Mouse (Mus musculus) intestine, embryonic 14.5 days (tissue): ENCODE results near the gene Gse1. TPM values are rescaled to one million over a fixed set of nuclear protein-coding genes. Genes with fewer than 3 reads are reported as not detected.

Experiments
- ATAC-seq: fragments of 200-750 bp; cut with Nextera tagmentation; replicated peaks from 2 replicates; pipeline ENCODE4 v1.8.0; 2017; ENCODE audit warnings: low read depth, moderate number of reproducible peaks, moderate TSS enrichment, moderate library complexity; ENCODE audit not compliant: low FRiP score, low TSS enrichment
- DNase-seq: peaks from one replicate; pipeline ENCODE4 v3.0.0-alpha.2; 2018; ENCODE audit warnings: low spot score
- H3K27ac ChIP-seq: fragments of 300-500 bp; sonication (generic); 2 replicates; pipeline ENCODE4 v1.5.1; 2014; ENCODE audit warnings: low read depth, mild to moderate bottlenecking, control low read depth
- H3K27me3 ChIP-seq: fragments of 300-500 bp; sonication (generic); replicated peaks from 2 replicates; pipeline ENCODE4 v1.6.1; 2014; ENCODE audit warnings: low read length, control low read depth; ENCODE audit not compliant: control insufficient read depth, insufficient read depth
- H3K36me3 ChIP-seq: fragments of 300-500 bp; sonication (generic); 2 replicates; pipeline ENCODE4 v1.6.1; 2014; ENCODE audit warnings: low read length, control low read depth; ENCODE audit not compliant: control insufficient read depth, insufficient read depth
- H3K4me1 ChIP-seq: fragments of 300-500 bp; sonication (generic); replicated peaks from 2 replicates; pipeline ENCODE4 v1.6.1; 2014; ENCODE audit warnings: low read length, control low read depth, mixed read lengths; ENCODE audit not compliant: control insufficient read depth, insufficient read depth
- H3K4me2 ChIP-seq: fragments of 300-500 bp; sonication (generic); 2 replicates; pipeline ENCODE4 v1.6.1; 2014; ENCODE audit warnings: low read length
- H3K4me3 ChIP-seq: fragments of 300-500 bp; sonication (generic); 2 replicates; pipeline ENCODE4 v1.5.1; 2014; ENCODE audit warnings: low read depth, low read length, control low read depth, mixed read lengths
- H3K9ac ChIP-seq: fragments of 300-500 bp; sonication (generic); 2 replicates; pipeline ENCODE4 v1.6.1; 2014; ENCODE audit warnings: mild to moderate bottlenecking, low read length
- H3K9me3 ChIP-seq: fragments of 300-500 bp; sonication (generic); 2 replicates; pipeline ENCODE4 v1.6.1; 2016; ENCODE audit warnings: low read length, control low read depth; ENCODE audit not compliant: control insufficient read depth
- WGBS: fragments of 180-500 bp; shearing (Covaris S2); extraction: QIAGEN DNeasy Blood & Tissue Kit; methylation state at CpG from one replicate; pipeline ENCODE4 v1.1.7; 2014; 5-methylcytosine and 5-hydroxymethylcytosine counted together
- polyA plus RNA-seq: library from polyadenylated mRNA; unstranded; fragments of >200 nt; fragmentation: Nextera tagmentation; extraction: Ambion mirVana; gene quantifications from 2 replicates; pipeline ENCODE4 v1.2.1, GENCODE M21; 2014

Gene Gse1
- polyA plus RNA-seq, 1 experiment from 2014 or later, result 13.3 TPM

DNA sequence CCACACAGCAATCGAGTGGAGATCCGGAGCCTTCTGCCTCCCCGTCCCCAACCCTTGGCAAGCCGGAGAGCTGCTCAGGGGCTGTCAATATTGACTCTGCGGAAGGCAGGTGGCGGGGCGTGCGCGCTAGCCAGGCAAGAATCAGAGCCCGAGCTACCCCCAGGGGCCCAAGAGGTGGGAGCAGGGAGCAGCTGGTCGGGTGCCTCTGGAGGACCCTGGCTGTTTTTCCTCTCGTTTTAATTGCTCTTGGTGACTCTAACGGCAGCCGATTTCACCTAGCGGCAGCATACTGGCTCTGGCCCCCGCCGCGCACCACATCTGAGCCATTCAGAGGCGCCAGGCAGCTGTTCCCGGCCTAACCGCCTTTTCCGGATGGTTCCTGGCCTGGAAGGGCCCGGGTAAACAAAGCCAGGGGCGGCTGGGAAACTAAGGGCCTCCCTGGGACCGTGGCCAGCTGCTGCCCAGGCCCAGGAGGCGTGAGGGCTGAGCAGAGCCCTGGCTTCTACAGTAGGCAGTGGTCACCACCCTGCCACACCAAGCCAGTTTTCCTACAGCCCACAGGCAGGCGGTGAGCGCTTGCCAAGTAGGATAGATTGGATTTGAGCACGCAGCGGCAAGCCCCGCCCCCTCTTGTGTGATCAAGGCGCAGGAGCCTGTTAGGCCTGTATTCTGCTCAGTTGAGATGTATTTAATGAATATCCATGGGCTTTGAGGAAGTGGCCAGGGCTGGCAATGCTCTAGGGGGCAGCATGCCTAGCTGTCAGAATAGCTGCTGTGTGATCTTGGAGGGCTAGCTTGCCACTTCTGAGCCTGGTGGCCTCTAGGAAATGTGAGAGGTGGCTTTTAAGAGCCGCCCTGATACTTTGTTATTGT lies 188.5 kb downstream of the Gse1 start:
- Histone ChIP-seq H3K36me3 (no peaks in the 10 kb centered on the region), H3K27me3 (no peaks in the 10 kb centered on the region), H3K4me1 (peaks cover 52% of the 10 kb centered on the region), H3K4me3 (no peak overlapping the region), H3K9me3 (no peaks in the 10 kb centered on the region), H3K9ac (peak overlapping the region; percentile 14), H3K4me2 (peak overlapping the region; percentile 36), H3K27ac (peak overlapping the region; percentile 87)
- ATAC-seq (peak; percentile 70), DNase-seq (peak; percentile 89)
- 3% methylated on average over 33 of the region's 33 CpGs for WGBS

DNA sequence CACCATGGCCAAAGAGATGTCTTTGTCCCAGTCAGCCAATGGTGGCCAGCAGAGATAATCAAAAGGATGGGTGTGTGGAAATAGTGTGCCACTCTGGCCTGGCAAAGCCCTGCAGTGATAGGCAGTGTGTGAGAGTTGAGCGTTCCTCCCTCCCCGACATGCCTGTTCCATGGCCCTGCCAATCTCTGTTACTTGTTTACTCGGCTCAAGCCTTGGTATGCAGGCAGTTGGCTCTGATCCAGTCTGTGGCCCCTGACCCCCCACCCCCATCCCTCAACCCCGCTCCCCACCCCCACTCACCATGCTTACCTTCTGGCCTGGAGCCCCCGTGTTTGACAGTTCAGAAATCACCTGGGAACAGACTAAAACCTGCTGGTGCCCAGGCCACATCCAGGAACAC lies 189.9 kb downstream of the Gse1 start:
- H3K9ac ChIP-seq, result no peak overlapping the region
- WGBS, result 45% methylated on average over 5 of the region's 5 CpGs

DNA sequence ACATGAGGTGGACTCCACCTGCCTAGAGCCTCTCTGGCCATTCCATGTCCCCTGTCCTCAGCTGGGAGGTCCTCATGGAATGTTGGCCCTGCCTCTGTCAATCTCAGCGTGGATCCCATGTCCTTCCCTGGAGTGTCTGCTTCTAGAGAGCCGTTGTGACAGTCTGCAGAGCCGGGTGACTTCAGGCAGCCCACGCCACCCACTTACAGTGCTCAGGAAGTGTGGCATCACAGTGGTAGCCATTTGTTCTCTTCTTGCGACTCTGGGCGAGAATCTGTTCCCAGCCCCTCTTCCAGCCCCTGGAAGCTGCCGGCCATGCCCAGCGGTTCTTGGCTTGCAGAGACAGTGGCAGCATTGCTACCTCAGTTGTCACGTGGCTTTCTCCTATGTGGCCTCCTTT lies 191.4 kb downstream of the Gse1 start:
- H3K9ac ChIP-seq, result no peak overlapping the region
- H3K4me1 ChIP-seq, result peaks cover 59% of the 10 kb centered on the region
- 80% methylated on average over 9 of the region's 9 CpGs for WGBS
- no peak overlapping the region for H3K4me2 ChIP-seq
- no peak for DNase-seq
- H3K27ac ChIP-seq, result no peak overlapping the region
- no peaks in the 10 kb centered on the region for H3K27me3 ChIP-seq
- ATAC-seq, result no peak
- no peaks in the 10 kb centered on the region for H3K9me3 ChIP-seq
- no peaks in the 10 kb centered on the region for H3K36me3 ChIP-seq
- H3K4me3 ChIP-seq, result no peak overlapping the region

More for the DNA sequence above, 189.9 kb downstream of the Gse1 start:
- ATAC-seq (no peak), DNase-seq (no peak)
- Histone ChIP-seq H3K4me1 (peaks cover 54% of the 10 kb centered on the region), H3K27ac (0 out of 2 replicates have a peak overlapping the region, but pooled peaks have one; percentile 2), H3K4me2 (no peak overlapping the region), H3K36me3 (no peaks in the 10 kb centered on the region), H3K4me3 (no peak overlapping the region), H3K9me3 (no peaks in the 10 kb centered on the region), H3K27me3 (no peaks in the 10 kb centered on the region)

DNA sequence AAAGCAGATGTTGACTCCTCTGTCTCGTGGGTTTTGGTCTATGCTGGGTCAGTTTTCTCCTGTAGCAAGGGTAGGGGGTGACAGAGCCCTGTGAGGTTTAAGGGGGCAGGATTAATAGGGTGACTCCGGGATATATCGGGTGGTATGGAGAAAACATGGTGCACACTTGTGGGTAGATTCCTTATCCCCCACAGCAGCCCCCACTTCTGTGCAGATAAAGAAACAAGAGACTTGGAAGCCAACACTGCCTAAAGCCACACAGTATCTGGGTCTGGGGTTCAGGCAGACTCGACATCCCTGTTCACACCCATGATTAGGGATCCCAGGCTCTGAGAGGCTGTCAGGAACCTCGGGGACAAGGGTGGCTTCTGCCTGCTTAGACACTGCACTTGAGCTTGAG lies 192.0 kb downstream of the Gse1 start:
- H3K4me3 ChIP-seq, result no peak overlapping the region
- H3K27me3 ChIP-seq, result no peaks in the 10 kb centered on the region
- H3K4me2 ChIP-seq, result no peak overlapping the region
- no peak for ATAC-seq
- H3K27ac ChIP-seq, result no peak overlapping the region
- WGBS, result 79% methylated on average over 5 of the region's 5 CpGs
- H3K36me3 ChIP-seq, result no peaks in the 10 kb centered on the region
- H3K9ac ChIP-seq, result no peak overlapping the region
- DNase-seq, result no peak
- no peaks in the 10 kb centered on the region for H3K9me3 ChIP-seq
- peaks cover 65% of the 10 kb centered on the region for H3K4me1 ChIP-seq

DNA sequence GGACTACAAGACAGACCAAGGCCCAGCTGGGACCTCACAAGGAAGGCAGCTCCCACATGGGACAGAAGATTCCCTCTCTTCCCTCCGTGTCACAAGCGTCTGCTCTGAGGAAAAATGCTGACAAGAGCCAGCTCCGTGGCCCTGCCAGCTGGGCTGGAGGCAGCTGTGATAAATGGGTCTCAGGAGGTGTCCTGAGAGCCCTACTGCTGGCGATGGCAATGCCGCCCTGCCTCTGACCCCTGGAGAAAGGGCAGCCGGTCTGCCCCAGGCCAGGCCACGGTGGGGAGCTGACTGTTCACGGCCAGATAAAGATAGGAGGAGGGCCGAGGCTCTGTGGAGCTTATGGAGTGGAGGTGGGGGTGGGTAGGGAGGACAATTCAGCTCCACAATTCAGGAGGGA lies 193.4 kb downstream of the Gse1 start:
- no peaks in the 10 kb centered on the region for H3K36me3 ChIP-seq
- ATAC-seq (no peak), DNase-seq (no peak)
- H3K9ac ChIP-seq, result no peak overlapping the region
- peaks cover 67% of the 10 kb centered on the region for H3K4me1 ChIP-seq
- H3K27me3 ChIP-seq, result no peaks in the 10 kb centered on the region
- WGBS, result 18% methylated on average over 9 of the region's 9 CpGs
- no peak overlapping the region for H3K4me2 ChIP-seq
- no peak overlapping the region for H3K4me3 ChIP-seq
- no peaks in the 10 kb centered on the region for H3K9me3 ChIP-seq
- H3K27ac ChIP-seq, result no peak overlapping the region

DNA sequence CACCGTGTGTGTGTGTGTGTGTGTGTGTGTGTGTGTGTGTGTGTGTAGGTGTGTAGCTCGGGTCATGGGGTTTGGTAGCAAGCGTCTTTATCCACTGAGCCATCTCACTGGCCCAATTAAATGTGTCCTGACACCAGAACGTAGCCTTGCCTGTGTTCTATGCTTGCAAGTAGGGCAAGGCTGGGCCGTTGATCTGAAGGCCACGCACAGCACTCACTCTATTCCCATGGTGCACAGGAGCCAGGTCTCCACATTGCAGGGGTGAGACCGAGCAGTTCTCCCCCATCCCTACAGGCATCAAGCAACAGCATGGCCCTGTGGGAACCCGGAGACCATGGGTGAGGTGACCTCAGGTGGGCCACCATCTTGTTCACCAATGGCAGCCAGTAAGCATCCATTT lies 194.0 kb downstream of the Gse1 start:
- Histone ChIP-seq H3K9me3 (no peaks in the 10 kb centered on the region), H3K4me1 (peaks cover 67% of the 10 kb centered on the region), H3K4me3 (no peak overlapping the region), H3K27me3 (no peaks in the 10 kb centered on the region), H3K36me3 (no peaks in the 10 kb centered on the region), H3K27ac (no peak overlapping the region), H3K4me2 (no peak overlapping the region), H3K9ac (no peak overlapping the region)
- no peak for ATAC-seq
- WGBS, result 87% methylated on average over 8 of the region's 8 CpGs
- DNase-seq, result no peak

DNA sequence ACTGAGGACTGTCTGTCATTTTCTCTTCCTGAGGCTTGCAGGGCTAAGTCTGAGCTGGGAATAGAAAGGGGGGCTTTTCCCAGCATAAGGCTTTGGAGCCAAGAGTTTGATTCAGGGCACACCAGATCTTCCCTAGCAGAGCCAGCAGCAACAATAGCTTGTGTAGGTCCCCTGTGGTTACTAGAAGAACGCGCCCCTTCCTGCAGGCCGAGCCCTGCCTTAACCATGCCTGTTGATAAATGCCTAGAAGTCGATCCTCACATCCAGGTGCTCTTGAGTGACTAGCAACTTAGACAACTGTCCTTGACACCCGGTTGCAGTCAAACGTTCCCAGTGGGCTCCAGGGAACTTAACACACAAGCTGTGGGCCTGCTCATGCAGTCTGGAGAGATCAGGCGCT lies 195.3 kb downstream of the Gse1 start:
- no peak overlapping the region for H3K4me2 ChIP-seq
- no peak overlapping the region for H3K27ac ChIP-seq
- H3K36me3 ChIP-seq, result no peaks in the 10 kb centered on the region
- H3K27me3 ChIP-seq, result no peaks in the 10 kb centered on the region
- WGBS, result 55% methylated on average over 7 of the region's 7 CpGs
- ATAC-seq (no peak), DNase-seq (no peak)
- H3K4me1 ChIP-seq, result peaks cover 56% of the 10 kb centered on the region
- no peak overlapping the region for H3K4me3 ChIP-seq
- no peaks in the 10 kb centered on the region for H3K9me3 ChIP-seq
- no peak overlapping the region for H3K9ac ChIP-seq

DNA sequence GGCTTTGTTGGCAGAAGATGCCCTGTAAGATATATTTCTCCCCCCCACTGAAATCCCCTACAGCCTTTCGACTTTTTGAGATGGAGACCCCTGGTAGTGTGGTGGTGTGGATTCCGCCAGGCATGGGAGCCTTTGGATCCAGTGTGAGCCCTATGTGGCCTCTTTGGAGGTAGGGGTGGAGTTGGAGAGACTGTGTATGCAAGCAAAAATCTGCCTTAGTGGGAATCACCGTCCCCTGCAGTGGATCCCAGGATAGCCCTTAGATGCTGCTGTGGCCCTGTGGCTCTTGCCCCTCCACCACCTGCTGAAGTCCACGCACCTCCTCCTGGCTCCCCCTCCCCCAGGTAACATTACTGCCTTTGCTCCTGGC lies 196.6 kb downstream of the Gse1 start:
- Histone ChIP-seq H3K4me2 (no peak overlapping the region), H3K27me3 (no peaks in the 10 kb centered on the region), H3K27ac (peak overlapping the region; percentile 72), H3K9ac (no peak overlapping the region), H3K4me1 (peaks cover 55% of the 10 kb centered on the region), H3K4me3 (no peak overlapping the region), H3K36me3 (no peaks in the 10 kb centered on the region), H3K9me3 (no peaks in the 10 kb centered on the region)
- 36% methylated on average over 4 of the region's 4 CpGs for WGBS
- no peak for DNase-seq
- no peak for ATAC-seq
